Mouse (Mus musculus) midbrain, embryonic 15.5 days (tissue): ENCODE measurements around the gene Dpm1. TPM values are rescaled to one million over a fixed set of nuclear protein-coding genes. Genes with fewer than 3 reads are reported as not detected.

Experiments
- microRNA-seq: library from miRNA; unstranded; fragments of <30 nt; microRNA quantifications from one replicate; pipeline ENCODE4, GENCODE M21; 2016
- polyA plus RNA-seq: library from polyadenylated mRNA; unstranded; fragments of >200 nt; fragmentation: Nextera tagmentation; extraction: Ambion mirVana; gene quantifications from 2 replicates; pipeline ENCODE4 v1.2.1, GENCODE M21; 2015

The Dpm1 gene
- polyA plus RNA-seq, 1 experiment from 2014 or later, result 56.4 TPM

Small RNA genes within 50 kb of the gene (microRNA-seq; reads per million reads assigned to microRNA genes)
- not detected for gene Gm24561

Other genes starting within 250 kb of the Dpm1 start
- gene Ripor3, start 220.0 kb downstream of the Dpm1 start, polyA plus RNA-seq, result 0.66 and 0.70 TPM in 2 replicates
- 7.5 TPM in 2 replicates for gene Pard6b, start 149.6 kb downstream of the Dpm1 start, polyA plus RNA-seq
- gene Adnp, start 23.5 kb downstream of the Dpm1 start, polyA plus RNA-seq, result 13.9 and 15.9 TPM in 2 replicates
- 25.6 and 26.1 TPM in 2 replicates for gene Gm20716, start 227 bp downstream of the Dpm1 start, polyA plus RNA-seq
- 9.3 and 10.3 TPM in 2 replicates for gene Mocs3, start within 50 bp of the Dpm1 start, polyA plus RNA-seq
- gene Kcng1, start 51.1 kb upstream of the Dpm1 start, polyA plus RNA-seq, result 3.5 and 3.8 TPM in 2 replicates